Comparison of ENCODE assay signal across 9 mouse cellular contexts in genomic region chr17:29262259-29262649, GRCm38 (mm10). TPM values are rescaled to one million over a fixed set of nuclear protein-coding genes. Genes with fewer than 3 reads are reported as not detected.
DNase-seq lines count a peak whose midpoint lies in the region; ATAC-seq and TF ChIP-seq lines count a peak whose summit lies in the region.
"Had no signal": no experiment of that assay in that cellular context is flagged by ENCODE, and none has a peak within 500 bp of the region (broad histone marks: within the 10 kb centered on the region; RNA-seq: fewer than 3 reads in every experiment).

No protein-coding gene starts in this region.

- 44% methylated on average over 2 of the region's 2 CpGs for WGBS in forebrain, postnatal 0 days
- 24% methylated on average over 2 of the region's 2 CpGs for WGBS in liver, postnatal 0 days (ENCODE audit: insufficient replicate concordance)

- DNase-seq in CD4-positive helper T cell, adult 2 months (ENCODE audit: low read depth, low spot score), result peak; percentile 38
- no peak for DNase-seq in forebrain, postnatal 0 days
- no peak for DNase-seq in liver, postnatal 0 days
- no peak for DNase-seq in layer of hippocampus, postnatal 10 days (ENCODE audit: low spot score in 2 of 2)
- DNase-seq in frontal cortex, postnatal 14 days (ENCODE audit: low spot score in 2 of 2), result no peak
- DNase-seq in left cerebral cortex, adult 9 months (ENCODE audit: low spot score in 2 of 2), result no peak
- DNase-seq: embryo, embryonic 11 days had no signal

- H3K9me3 ChIP-seq in erythroblast, embryonic 14.5 days (ENCODE audit: control insufficient read depth, low read length), result no peaks in the 10 kb centered on the region
- no peaks in the 10 kb centered on the region for H3K9me3 ChIP-seq in forebrain, postnatal 0 days (ENCODE audit: low read length)
- H3K9me3 ChIP-seq in liver, postnatal 0 days (ENCODE audit: low read length), result no peaks in the 10 kb centered on the region

- H3K36me3 ChIP-seq in erythroblast, embryonic 14.5 days (ENCODE audit: control insufficient read depth), result peaks cover 53% of the 10 kb centered on the region
- H3K36me3 ChIP-seq in forebrain, postnatal 0 days (ENCODE audit: insufficient read depth), result peaks cover 5% of the 10 kb centered on the region
- peaks cover 18% of the 10 kb centered on the region for H3K36me3 ChIP-seq in liver, postnatal 0 days (replicated peaks; ENCODE audit: insufficient read depth, low read length)

- no peak overlapping the region for H3K9ac ChIP-seq in forebrain, postnatal 0 days
- peak overlapping the region; percentile 31; the same call in 1 of the 2 replicates for H3K9ac ChIP-seq in liver, postnatal 0 days (replicated peaks)

- no peak for ATAC-seq in erythroblast, adult 5-6 weeks (replicated peaks; ENCODE audit: low FRiP score, poor library complexity, severe bottlenecking)
- no peak for ATAC-seq in forebrain, postnatal 0 days
- ATAC-seq in liver, postnatal 0 days, result no peak

- no peak overlapping the region for H3K27ac ChIP-seq in forebrain, postnatal 0 days (ENCODE audit: low read depth, low read length)
- H3K27ac ChIP-seq in liver, postnatal 0 days (ENCODE audit: low read depth), result no peak overlapping the region

- peaks cover 71% of the 10 kb centered on the region for H3K4me1 ChIP-seq in erythroblast, embryonic 14.5 days (ENCODE audit: control insufficient read depth)
- peaks cover 16% of the 10 kb centered on the region for H3K4me1 ChIP-seq in forebrain, postnatal 0 days (ENCODE audit: insufficient read depth)
- peaks cover 41% of the 10 kb centered on the region for H3K4me1 ChIP-seq in liver, postnatal 0 days (ENCODE audit: insufficient read depth)

- peak; percentile 27 for TF ChIP-seq CTCF in forebrain, postnatal 0 days (IDR thresholded peaks at IDR 0.05; ENCODE audit: low read depth)
- peak; percentile 40 for TF ChIP-seq CTCF in liver, postnatal 0 days (IDR thresholded peaks at IDR 0.05; ENCODE audit: low read depth)

- H3K4me2 ChIP-seq in forebrain, postnatal 0 days (ENCODE audit: low read depth), result 0 out of 2 replicates have a peak overlapping the region, but pooled peaks have one; percentile 62
- peak overlapping the region; percentile 74 for H3K4me2 ChIP-seq in liver, postnatal 0 days (ENCODE audit: low read depth, low read length)

- no peak for TF ChIP-seq EP300 in liver, postnatal 0 days (IDR thresholded peaks at IDR 0.05; ENCODE audit: low read depth)

- peak overlapping the region; percentile 100 for H3K4me3 ChIP-seq in erythroblast, embryonic 14.5 days (replicated peaks)
- no peak overlapping the region for H3K4me3 ChIP-seq in forebrain, postnatal 0 days (ENCODE audit: low read depth, low read length)
- peak overlapping the region; percentile 81 for H3K4me3 ChIP-seq in liver, postnatal 0 days (ENCODE audit: low read depth, low read length)

- H3K27me3 ChIP-seq in erythroblast, embryonic 14.5 days (ENCODE audit: control insufficient read depth), result no peaks in the 10 kb centered on the region
- H3K27me3 ChIP-seq in forebrain, postnatal 0 days (ENCODE audit: insufficient read depth, low read length), result no peaks in the 10 kb centered on the region
- no peaks in the 10 kb centered on the region for H3K27me3 ChIP-seq in liver, postnatal 0 days (ENCODE audit: insufficient read depth, low read length)

RNA-seq across cellular contexts. Expression of gene Ppil1, which starts 1.7 kb away (rescaled TPM):
- polyA plus RNA-seq in erythroblast, embryonic 14.5 days (2012), result 5.0 and 5.3 TPM in 2 replicates
- 13.4 and 20.2 TPM in 2 replicates for total RNA-seq in erythroblast, adult 5-6 weeks (2015; ENCODE audit: low replicate concordance)
- 17.4 and 31.6 TPM in 2 replicates for total RNA-seq in erythroblast, adult 5-6 weeks (2017; ENCODE audit: low replicate concordance)
- total RNA-seq in forebrain, postnatal 0 days (2014; rRNA removed), result 67.8 and 79.7 TPM in 2 replicates
- polyA plus RNA-seq in forebrain, postnatal 0 days (2015; fragmentation: Nextera tagmentation; extraction: Ambion mirVana), result 103 and 106 TPM in 2 replicates
- 36.1 and 42.1 TPM in 2 replicates for polyA plus RNA-seq in liver, postnatal 0 days (2015; fragmentation: Nextera tagmentation; extraction: Ambion mirVana)
- 10 to 100 TPM; 20.9 to 21.8 TPM for total RNA-seq in layer of hippocampus, postnatal 10 days (2021)

RNA-seq across cellular contexts. Expression of gene BC004004, which starts 6.3 kb away (rescaled TPM):
- 0.99 and 2.0 TPM in 2 replicates for polyA plus RNA-seq in erythroblast, embryonic 14.5 days (2012)
- 19.4 and 31.1 TPM in 2 replicates for total RNA-seq in erythroblast, adult 5-6 weeks (2015; ENCODE audit: low replicate concordance)
- total RNA-seq in erythroblast, adult 5-6 weeks (2017; ENCODE audit: low replicate concordance), result 38.9 and 41.0 TPM in 2 replicates
- 121 and 128 TPM in 2 replicates for total RNA-seq in forebrain, postnatal 0 days (2014; rRNA removed)
- polyA plus RNA-seq in forebrain, postnatal 0 days (2015; fragmentation: Nextera tagmentation; extraction: Ambion mirVana), result 153 and 174 TPM in 2 replicates
- polyA plus RNA-seq in liver, postnatal 0 days (2015; fragmentation: Nextera tagmentation; extraction: Ambion mirVana), result 101 and 105 TPM in 2 replicates
- total RNA-seq in layer of hippocampus, postnatal 10 days (2021), result 100 to 1,000 TPM in 1 of 2 experiments, 10 to 100 TPM in 1; 86.0 to 106 TPM

RNA-seq across cellular contexts. Expression of gene Cpne5, which starts 24.3 kb away (rescaled TPM):
- 0.03 and 0.30 TPM in 2 replicates for polyA plus RNA-seq in erythroblast, embryonic 14.5 days (2012)
- not detected in 2 replicates for total RNA-seq in erythroblast, adult 5-6 weeks (2015; ENCODE audit: low replicate concordance)
- total RNA-seq in erythroblast, adult 5-6 weeks (2017; ENCODE audit: low replicate concordance), result 0.26 and 0.70 TPM in 2 replicates
- total RNA-seq in forebrain, postnatal 0 days (2014; rRNA removed), result 46.2 and 60.0 TPM in 2 replicates
- polyA plus RNA-seq in forebrain, postnatal 0 days (2015; fragmentation: Nextera tagmentation; extraction: Ambion mirVana), result 48.6 and 61.6 TPM in 2 replicates
- 0.33 and 0.46 TPM in 2 replicates for polyA plus RNA-seq in liver, postnatal 0 days (2015; fragmentation: Nextera tagmentation; extraction: Ambion mirVana)
- total RNA-seq in layer of hippocampus, postnatal 10 days (2021), result 10 to 100 TPM; 56.5 to 58.3 TPM

RNA-seq across cellular contexts. Expression of gene Pi16, which starts 55.2 kb away (rescaled TPM):
- polyA plus RNA-seq in erythroblast, embryonic 14.5 days (2012), result 0.03 TPM in 1 of 2 replicates, not detected in the other
- 4.0 and 5.6 TPM in 2 replicates for total RNA-seq in erythroblast, adult 5-6 weeks (2015; ENCODE audit: low replicate concordance)
- 5.4 and 9.5 TPM in 2 replicates for total RNA-seq in erythroblast, adult 5-6 weeks (2017; ENCODE audit: low replicate concordance)
- total RNA-seq in forebrain, postnatal 0 days (2014; rRNA removed), result 3.5 and 5.7 TPM in 2 replicates
- polyA plus RNA-seq in forebrain, postnatal 0 days (2015; fragmentation: Nextera tagmentation; extraction: Ambion mirVana), result 1.7 and 2.0 TPM in 2 replicates
- polyA plus RNA-seq in liver, postnatal 0 days (2015; fragmentation: Nextera tagmentation; extraction: Ambion mirVana), result 2.1 and 2.2 TPM in 2 replicates
- 1 to 10 TPM; 1.7 to 2.1 TPM for total RNA-seq in layer of hippocampus, postnatal 10 days (2021)

Comparison
In these comparisons a context has a peak if more than half of its experiments do, and no peak if none do; other contexts are left out.
1. RNA of gene Cpne5, which starts 24.3 kb away (total RNA-seq): 46.2 to 60.0 TPM in forebrain, postnatal 0 days and 56.5 to 58.3 TPM in layer of hippocampus, postnatal 10 days; 0.26 to 0.70 TPM in erythroblast, adult 5-6 weeks; every median in the first group is over 10 times any median in the second.